Mouse (Mus musculus) lung, adult 2 months (tissue): ENCODE results near the gene Bcas1.

ENCODE experiments used
- CTCF ChIP-seq: fragments of 200-500 bp; IDR thresholded peaks from 2 replicates; pipeline ENCODE4 v1.5.1; 2011; ENCODE audit warnings: mild to moderate bottlenecking, low read length, control low read depth; ENCODE audit not compliant: insufficient read depth
- POLR2A ChIP-seq: fragments of 200-500 bp; IDR thresholded peaks from 2 replicates; pipeline ENCODE4 v1.6.1; 2011; ENCODE audit warnings: low read depth, mild to moderate bottlenecking, control low read depth, low read length, borderline replicate concordance; ENCODE audit errors: extremely low read depth

- no peak for TF ChIP-seq CTCF
- TF ChIP-seq POLR2A = no peak
These were observed 32.2 kb upstream of the Bcas1 start for GRCm38 (mm10) chr2:170459805-170460204.
